ENCODE assay signal across 9 mouse cellular contexts in the genomic region with DNA sequence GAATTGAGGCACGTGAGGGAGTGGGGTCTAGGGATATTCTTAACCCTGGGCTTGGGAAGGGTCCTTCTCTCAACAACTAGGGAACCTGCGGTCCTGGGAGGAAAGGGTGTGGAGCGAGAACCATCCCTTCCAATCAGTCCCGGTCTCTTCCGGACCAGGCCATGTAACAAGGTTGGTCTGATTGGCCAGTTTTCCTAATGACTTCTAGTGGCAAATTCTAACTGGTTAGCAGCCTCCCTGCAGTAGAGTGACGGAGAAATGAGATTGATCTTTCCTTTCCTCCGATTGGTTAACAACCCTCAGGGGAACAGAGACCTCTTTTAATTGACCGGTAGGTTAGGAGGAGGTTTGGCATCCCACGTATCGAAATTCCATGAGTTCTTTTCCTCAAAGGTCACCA. TPM values are rescaled to one million over a fixed set of nuclear protein-coding genes. Genes with fewer than 3 reads are reported as not detected.
DNase-seq lines count a peak whose midpoint lies in the region; ATAC-seq and TF ChIP-seq lines count a peak whose summit lies in the region.
"Had no signal": no experiment of that assay in that cellular context is flagged by ENCODE, and none has a peak within 500 bp of the region (broad histone marks: within the 10 kb centered on the region; RNA-seq: fewer than 3 reads in every experiment).

No protein-coding gene starts in this region.

- DNase-seq in ES-CJ7 (ENCODE audit: low read depth, low spot score): peak; percentile 96
- DNase-seq in cerebellum, adult 18-20 months: peak; percentile 42 to 50
- DNase-seq in forelimb bud, embryonic 11.5 days (ENCODE audit: low read depth, low spot score): peak; percentile 81
- peak; percentile 50 to 67 for DNase-seq in heart, postnatal 36 days
- DNase-seq in layer of hippocampus, adult 2 months (ENCODE audit: low spot score in 2 of 2): peak; percentile 44 to 81
- DNase-seq in liver, postnatal 0 days: peak; percentile 21
- peak; percentile 42 for DNase-seq in ovary, postnatal 14 days (ENCODE audit: low spot score)
- DNase-seq in thymus, postnatal 25 days: no peak

- H3K4me3 ChIP-seq in layer of hippocampus, adult 2 months: peak overlapping the region; percentile 66
- peak overlapping the region; percentile 17 for H3K4me3 ChIP-seq in liver, postnatal 0 days (ENCODE audit: low read depth, low read length)

- no peak overlapping the region for H3K9ac ChIP-seq in liver, postnatal 0 days (replicated peaks)

- peaks cover 15% of the 10 kb centered on the region; the same call in 1 of the 2 replicates for H3K27me3 ChIP-seq in liver, postnatal 0 days (ENCODE audit: insufficient read depth, low read length)

- no peak; the same call in 1 of the 2 replicates for TF ChIP-seq CTCF in layer of hippocampus, adult 2 months (conservative IDR thresholded peaks at IDR 0.05)
- no peak for TF ChIP-seq CTCF in liver, postnatal 0 days (IDR thresholded peaks at IDR 0.05; ENCODE audit: low read depth)

- no peak for TF ChIP-seq EP300 in liver, postnatal 0 days (IDR thresholded peaks at IDR 0.05; ENCODE audit: low read depth)

- no peaks in the 10 kb centered on the region for H3K9me3 ChIP-seq in liver, postnatal 0 days (ENCODE audit: low read length)
- H3K9me3 ChIP-seq: G1E had no signal

- H3K4me2 ChIP-seq in liver, postnatal 0 days (ENCODE audit: low read depth, low read length): peak overlapping the region; percentile 85

- WGBS in liver, postnatal 0 days (ENCODE audit: insufficient replicate concordance): 19% methylated on average over 10 of the region's 10 CpGs

- H3K36me3 ChIP-seq in liver, postnatal 0 days (replicated peaks; ENCODE audit: insufficient read depth, low read length): peaks cover under 1% of the 10 kb centered on the region

- peak overlapping the region; percentile 100 for H3K27ac ChIP-seq in layer of hippocampus, adult 2 months
- no peak overlapping the region for H3K27ac ChIP-seq in liver, postnatal 0 days (ENCODE audit: low read depth)

- peaks cover 21% of the 10 kb centered on the region for H3K4me1 ChIP-seq in liver, postnatal 0 days (ENCODE audit: insufficient read depth)

- ATAC-seq in liver, postnatal 0 days: peak; percentile 12; the same call in 1 of the 2 replicates

- intact Hi-C loops in heart, postnatal 36 days (cut with DNase I): loop anchor here (5.0 kb wide), 1 partner anchor 201 kb away; a partner anchor contains a TSS

RNA-seq across cellular contexts. Expression of a gene that starts 1.4 kb away (rescaled TPM):
- 10 to 100 TPM; 42.5 to 46.1 TPM for total RNA-seq in heart, postnatal 36 days (2021)
- 10 to 100 TPM; 11.0 to 11.5 TPM for total RNA-seq in layer of hippocampus, adult 2 months (2021)
- polyA plus RNA-seq in liver, postnatal 0 days (2015; fragmentation: Nextera tagmentation; extraction: Ambion mirVana): 49.2 and 53.0 TPM in 2 replicates

RNA-seq across cellular contexts. Expression of a gene that starts 48.3 kb away (rescaled TPM):
- 10 to 100 TPM; 52.3 to 56.5 TPM for total RNA-seq in heart, postnatal 36 days (2021)
- total RNA-seq in layer of hippocampus, adult 2 months (2021): 10 to 100 TPM; 45.5 to 46.4 TPM
- 7.7 and 8.1 TPM in 2 replicates for polyA plus RNA-seq in liver, postnatal 0 days (2015; fragmentation: Nextera tagmentation; extraction: Ambion mirVana)

RNA-seq across cellular contexts. Expression of a gene that starts 48.4 kb away (rescaled TPM):
- total RNA-seq in heart, postnatal 36 days (2021): 100 to 1,000 TPM; 111 to 137 TPM
- 10 to 100 TPM; 95.4 to 96.9 TPM for total RNA-seq in layer of hippocampus, adult 2 months (2021)
- 11.1 and 14.0 TPM in 2 replicates for polyA plus RNA-seq in liver, postnatal 0 days (2015; fragmentation: Nextera tagmentation; extraction: Ambion mirVana)

RNA-seq across cellular contexts. Expression of a gene that starts 48.7 kb away (rescaled TPM):
- 1 to 10 TPM in 1 of 2 experiments, under 1 TPM in 1; 0.94 to 1.1 TPM for total RNA-seq in heart, postnatal 36 days (2021)
- not detected for total RNA-seq in layer of hippocampus, adult 2 months (2021)
- not detected in 2 replicates for polyA plus RNA-seq in liver, postnatal 0 days (2015; fragmentation: Nextera tagmentation; extraction: Ambion mirVana)
- total RNA-seq: G1E had no signal
- polyA plus RNA-seq: G1E had no signal
